Mouse (Mus musculus): ENCODE measurements at regions not wholly inside any gene's neighbourhood (a gene's known extent, or its start where the extent isn't known, plus 50 kb on each side); places are given as distances from the start of the nearest gene placed in this dataset.

DNA sequence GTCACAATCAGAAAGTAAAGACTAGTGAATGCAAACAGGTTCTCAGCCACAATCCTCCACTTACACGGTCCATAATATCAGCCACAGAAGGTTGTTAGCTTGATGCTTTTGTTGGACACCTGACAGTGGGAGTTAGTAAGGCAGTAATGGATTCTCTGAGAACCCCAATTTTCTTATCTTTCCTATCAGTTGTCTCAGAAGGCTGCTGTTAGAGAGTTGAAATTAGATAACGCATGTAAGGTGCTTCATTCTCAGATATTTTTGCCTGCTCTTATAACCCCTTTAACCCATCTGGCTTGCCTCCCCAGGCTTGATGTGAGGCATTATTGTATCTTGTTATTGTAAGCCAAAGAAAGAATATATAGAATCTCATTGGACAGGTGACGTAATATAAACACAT, 63.0 kb upstream of the Ube2e3 start:
- ATAC-seq (replicated peaks; ENCODE audit: insufficient number of reproducible peaks, low FRiP score, low TSS enrichment), result no peak

DNA sequence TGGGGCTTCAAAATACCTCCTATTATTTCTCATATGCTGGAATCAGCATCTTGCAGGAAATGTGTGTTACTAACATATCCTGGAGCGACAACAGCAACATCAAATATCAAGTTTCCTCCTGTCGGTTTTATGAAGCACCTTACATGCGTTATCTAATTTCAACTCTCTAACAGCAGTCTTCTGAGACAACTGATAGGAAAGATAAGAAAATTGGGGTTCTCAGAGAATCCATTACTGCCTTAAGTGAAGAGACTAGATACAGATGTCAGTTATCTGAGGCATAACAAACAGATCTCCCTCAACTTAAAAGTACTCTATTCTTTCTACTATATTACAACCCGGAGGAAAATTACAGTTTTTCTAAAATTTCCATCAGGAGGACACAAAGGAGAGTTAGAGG, 64.4 kb upstream of the Ube2e3 start:
- Histone ChIP-seq H3K4me2 (no peak overlapping the region), H3K27ac (ENCODE audit: low read depth, low read length) (no peak overlapping the region), H3K27me3 (ENCODE audit: control insufficient read depth, insufficient read depth, low read length) (no peaks in the 10 kb centered on the region), H3K36me3 (ENCODE audit: control insufficient read depth, insufficient read depth, low read length) (no peaks in the 10 kb centered on the region), H3K9me3 (replicated peaks; ENCODE audit: control insufficient read depth, low read length) (no peaks in the 10 kb centered on the region), H3K4me1 (ENCODE audit: control insufficient read depth, insufficient read depth, low read length) (no peaks in the 10 kb centered on the region), H3K4me3 (ENCODE audit: low read depth, low read length) (no peak overlapping the region), H3K9ac (ENCODE audit: low read depth, low read length) (no peak overlapping the region)
- ATAC-seq (replicated peaks; ENCODE audit: insufficient number of reproducible peaks, low FRiP score, low TSS enrichment), result no peak
- WGBS (ENCODE audit: insufficient replicate concordance), result 48% methylated on average over 4 of the region's 4 CpGs

More for the DNA sequence above, 63.0 kb upstream of the Ube2e3 start:
- Histone ChIP-seq H3K4me3 (ENCODE audit: low read depth, low read length) (no peak overlapping the region), H3K27ac (ENCODE audit: low read depth, low read length) (no peak overlapping the region), H3K36me3 (ENCODE audit: control insufficient read depth, insufficient read depth, low read length) (no peaks in the 10 kb centered on the region), H3K27me3 (ENCODE audit: control insufficient read depth, insufficient read depth, low read length) (no peaks in the 10 kb centered on the region), H3K4me2 (no peak overlapping the region), H3K9me3 (replicated peaks; ENCODE audit: control insufficient read depth, low read length) (no peaks in the 10 kb centered on the region), H3K4me1 (ENCODE audit: control insufficient read depth, insufficient read depth, low read length) (no peaks in the 10 kb centered on the region), H3K9ac (ENCODE audit: low read depth, low read length) (no peak overlapping the region)
- 76% methylated on average over 3 of the region's 3 CpGs for WGBS (ENCODE audit: insufficient replicate concordance)

DNA sequence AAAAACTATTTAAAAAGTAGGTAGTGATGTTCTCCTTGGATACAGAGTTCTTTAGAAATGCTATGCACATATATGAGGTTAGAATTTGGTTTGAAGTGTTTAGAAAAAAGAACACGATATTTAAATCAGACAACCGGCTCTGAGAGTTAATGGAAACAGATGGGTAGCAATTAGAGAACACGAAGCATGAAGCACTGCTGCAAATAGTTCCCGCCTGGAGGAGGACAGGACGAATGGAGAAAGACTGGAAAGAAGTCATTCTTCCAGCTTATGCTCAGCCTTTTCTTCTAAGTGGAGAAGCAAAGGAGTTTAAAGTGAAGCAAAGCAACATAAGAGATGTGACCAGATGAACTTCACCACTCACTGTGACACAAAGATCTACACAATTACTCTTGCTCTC, 72.5 kb upstream of the Ube2e3 start:
- Histone ChIP-seq H3K36me3 (ENCODE audit: control insufficient read depth, insufficient read depth, low read length) (no peaks in the 10 kb centered on the region), H3K4me3 (ENCODE audit: low read depth, low read length) (no peak overlapping the region), H3K4me1 (ENCODE audit: control insufficient read depth, insufficient read depth, low read length) (no peaks in the 10 kb centered on the region), H3K4me2 (no peak overlapping the region), H3K9me3 (replicated peaks; ENCODE audit: control insufficient read depth, low read length) (no peaks in the 10 kb centered on the region), H3K27ac (ENCODE audit: low read depth, low read length) (no peak overlapping the region), H3K27me3 (ENCODE audit: control insufficient read depth, insufficient read depth, low read length) (no peaks in the 10 kb centered on the region), H3K9ac (ENCODE audit: low read depth, low read length) (no peak overlapping the region)
- ATAC-seq (replicated peaks; ENCODE audit: insufficient number of reproducible peaks, low FRiP score, low TSS enrichment), result no peak
- 78% methylated on average over 5 of the region's 5 CpGs for whole genome bisulfite sequencing (ENCODE audit: insufficient replicate concordance)

DNA sequence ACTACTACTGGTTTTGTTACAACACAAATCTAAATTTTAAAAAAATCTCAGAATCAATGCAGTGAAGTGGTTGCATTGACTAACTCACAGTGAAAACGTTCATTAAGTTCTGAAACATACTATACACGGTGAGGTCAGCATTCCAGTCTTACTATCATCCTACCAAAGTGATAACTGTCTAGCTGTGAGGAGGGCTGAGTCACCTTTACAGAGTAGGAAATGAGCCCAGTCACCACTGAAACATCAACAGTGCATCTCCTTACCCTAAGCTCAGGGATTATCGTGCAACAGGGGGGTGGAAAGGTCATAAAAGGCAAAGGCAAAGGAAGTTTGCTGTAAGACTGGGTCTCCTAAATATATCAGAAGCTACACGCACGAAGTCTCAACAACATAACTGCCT, 73.2 kb upstream of the Ube2e3 start:
- 59% methylated on average over 5 of the region's 5 CpGs for WGBS (ENCODE audit: insufficient replicate concordance)
- Histone ChIP-seq H3K9me3 (replicated peaks; ENCODE audit: control insufficient read depth, low read length) (no peaks in the 10 kb centered on the region), H3K27ac (ENCODE audit: low read depth, low read length) (no peak overlapping the region), H3K9ac (ENCODE audit: low read depth, low read length) (no peak overlapping the region), H3K4me2 (no peak overlapping the region), H3K4me3 (ENCODE audit: low read depth, low read length) (no peak overlapping the region), H3K27me3 (ENCODE audit: control insufficient read depth, insufficient read depth, low read length) (no peaks in the 10 kb centered on the region), H3K36me3 (ENCODE audit: control insufficient read depth, insufficient read depth, low read length) (no peaks in the 10 kb centered on the region), H3K4me1 (ENCODE audit: control insufficient read depth, insufficient read depth, low read length) (no peaks in the 10 kb centered on the region)
- ATAC-seq (replicated peaks; ENCODE audit: insufficient number of reproducible peaks, low FRiP score, low TSS enrichment), result no peak

DNA sequence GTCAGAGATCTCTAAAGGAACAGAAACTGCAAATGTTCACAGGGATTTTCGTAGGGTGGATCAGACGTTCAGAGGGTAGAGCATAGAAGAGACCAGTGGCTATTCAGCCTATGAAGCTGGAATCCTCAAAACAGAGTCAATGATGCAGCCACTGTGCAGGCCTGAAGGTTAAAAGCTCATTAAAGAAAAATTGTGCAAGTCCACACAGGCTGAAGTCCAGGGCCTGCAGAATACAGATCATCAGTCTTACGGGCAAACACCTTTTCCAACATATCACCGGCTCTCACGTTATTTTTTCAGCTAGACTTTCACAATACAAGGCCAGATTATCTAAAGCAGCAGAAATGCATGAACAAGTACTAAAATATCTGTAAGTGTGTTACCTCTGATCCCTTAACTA, 78.8 kb upstream of the Ube2e3 start:
- H3K4me3 ChIP-seq (ENCODE audit: low read depth, low read length), result no peak overlapping the region
- no peak overlapping the region for H3K9ac ChIP-seq (ENCODE audit: low read depth, low read length)
- WGBS (ENCODE audit: insufficient replicate concordance), result 79% methylated on average over 5 of the region's 5 CpGs
- H3K27me3 ChIP-seq (ENCODE audit: control insufficient read depth, insufficient read depth, low read length), result no peaks in the 10 kb centered on the region
- H3K4me1 ChIP-seq (ENCODE audit: control insufficient read depth, insufficient read depth, low read length), result no peaks in the 10 kb centered on the region
- ATAC-seq (replicated peaks; ENCODE audit: insufficient number of reproducible peaks, low FRiP score, low TSS enrichment), result no peak
- H3K27ac ChIP-seq (ENCODE audit: low read depth, low read length), result no peak overlapping the region
- H3K36me3 ChIP-seq (ENCODE audit: control insufficient read depth, insufficient read depth, low read length), result no peaks in the 10 kb centered on the region
- H3K4me2 ChIP-seq, result no peak overlapping the region
- no peaks in the 10 kb centered on the region for H3K9me3 ChIP-seq (replicated peaks; ENCODE audit: control insufficient read depth, low read length)

DNA sequence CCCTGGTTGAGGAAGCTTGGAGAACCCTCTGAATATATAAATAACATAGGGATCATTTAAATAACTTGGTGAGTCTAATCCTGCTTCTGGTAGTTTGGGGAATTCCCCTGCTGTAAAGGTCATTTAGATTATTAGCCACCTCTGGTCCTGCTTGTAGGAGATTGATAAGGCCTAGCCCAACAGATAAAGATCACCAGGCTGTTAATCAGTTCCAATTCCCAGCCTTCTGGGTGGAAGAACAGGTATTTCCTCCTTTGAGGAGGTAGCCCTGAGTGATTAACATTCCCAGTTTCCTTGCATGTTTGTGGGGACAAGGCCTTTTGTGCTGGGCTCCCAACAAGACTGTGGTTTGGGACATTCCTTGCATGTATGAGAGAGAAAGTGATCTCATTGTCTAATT, 79.7 kb upstream of the Ube2e3 start:
- Histone ChIP-seq H3K4me2 (no peak overlapping the region), H3K4me3 (ENCODE audit: low read depth, low read length) (no peak overlapping the region), H3K27ac (ENCODE audit: low read depth, low read length) (no peak overlapping the region), H3K9me3 (replicated peaks; ENCODE audit: control insufficient read depth, low read length) (no peaks in the 10 kb centered on the region), H3K9ac (ENCODE audit: low read depth, low read length) (no peak overlapping the region), H3K36me3 (ENCODE audit: control insufficient read depth, insufficient read depth, low read length) (no peaks in the 10 kb centered on the region), H3K4me1 (ENCODE audit: control insufficient read depth, insufficient read depth, low read length) (no peaks in the 10 kb centered on the region), H3K27me3 (ENCODE audit: control insufficient read depth, insufficient read depth, low read length) (no peaks in the 10 kb centered on the region)
- ATAC-seq (replicated peaks; ENCODE audit: insufficient number of reproducible peaks, low FRiP score, low TSS enrichment), result no peak

DNA sequence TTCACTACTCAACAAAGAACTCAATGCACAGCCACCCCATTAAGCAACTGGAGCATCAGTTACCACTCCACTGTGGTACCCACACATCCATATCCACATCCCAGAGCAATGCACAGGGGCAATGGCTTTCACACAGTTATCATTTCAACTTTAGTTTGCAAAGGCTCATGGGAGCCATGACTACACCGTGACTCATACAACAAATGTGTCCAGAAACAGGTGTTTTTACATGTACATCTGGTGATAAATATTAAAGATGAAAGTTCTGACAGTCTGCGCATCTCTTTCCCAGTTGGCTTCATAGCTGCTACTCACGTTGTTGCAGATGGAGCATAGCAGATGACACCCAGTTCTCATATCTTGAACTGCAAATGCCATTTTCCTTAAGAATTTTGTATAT, 88.0 kb upstream of the Ube2e3 start:
- WGBS (ENCODE audit: insufficient replicate concordance), result 83% methylated on average over 3 of the region's 3 CpGs
- Histone ChIP-seq H3K4me2 (no peak overlapping the region), H3K27me3 (ENCODE audit: control insufficient read depth, insufficient read depth, low read length) (no peaks in the 10 kb centered on the region), H3K9ac (ENCODE audit: low read depth, low read length) (no peak overlapping the region), H3K4me1 (ENCODE audit: control insufficient read depth, insufficient read depth, low read length) (no peaks in the 10 kb centered on the region), H3K27ac (ENCODE audit: low read depth, low read length) (no peak overlapping the region), H3K36me3 (ENCODE audit: control insufficient read depth, insufficient read depth, low read length) (no peaks in the 10 kb centered on the region), H3K4me3 (ENCODE audit: low read depth, low read length) (no peak overlapping the region), H3K9me3 (replicated peaks; ENCODE audit: control insufficient read depth, low read length) (no peaks in the 10 kb centered on the region)
- ATAC-seq (replicated peaks; ENCODE audit: insufficient number of reproducible peaks, low FRiP score, low TSS enrichment), result no peak

DNA sequence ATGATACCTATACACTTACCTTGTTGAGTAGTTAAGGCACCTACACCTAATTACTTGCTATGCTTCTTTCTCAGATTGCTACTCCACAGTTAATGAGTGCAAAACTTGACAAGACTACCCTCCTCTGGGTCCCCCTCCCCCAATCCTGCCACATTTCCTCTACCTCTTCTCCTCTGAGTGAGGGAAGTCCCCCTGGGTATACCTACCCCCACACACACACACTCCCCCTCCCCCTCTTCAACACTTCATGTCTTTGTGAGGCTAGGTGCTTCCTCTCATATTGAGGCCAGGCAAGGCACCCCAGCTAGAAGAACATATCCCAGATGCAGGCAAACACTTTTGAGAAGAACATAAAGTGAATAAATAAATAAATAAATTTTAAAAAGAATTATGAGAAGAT, 90.3 kb upstream of the Ube2e3 start:
- Histone ChIP-seq H3K36me3 (ENCODE audit: control insufficient read depth, insufficient read depth, low read length) (no peaks in the 10 kb centered on the region), H3K27ac (ENCODE audit: low read depth, low read length) (no peak overlapping the region), H3K9ac (ENCODE audit: low read depth, low read length) (no peak overlapping the region), H3K4me1 (ENCODE audit: control insufficient read depth, insufficient read depth, low read length) (no peaks in the 10 kb centered on the region), H3K4me2 (no peak overlapping the region), H3K4me3 (ENCODE audit: low read depth, low read length) (no peak overlapping the region), H3K9me3 (replicated peaks; ENCODE audit: control insufficient read depth, low read length) (no peaks in the 10 kb centered on the region), H3K27me3 (ENCODE audit: control insufficient read depth, insufficient read depth, low read length) (no peaks in the 10 kb centered on the region)
- no peak for ATAC-seq (replicated peaks; ENCODE audit: insufficient number of reproducible peaks, low FRiP score, low TSS enrichment)

DNA sequence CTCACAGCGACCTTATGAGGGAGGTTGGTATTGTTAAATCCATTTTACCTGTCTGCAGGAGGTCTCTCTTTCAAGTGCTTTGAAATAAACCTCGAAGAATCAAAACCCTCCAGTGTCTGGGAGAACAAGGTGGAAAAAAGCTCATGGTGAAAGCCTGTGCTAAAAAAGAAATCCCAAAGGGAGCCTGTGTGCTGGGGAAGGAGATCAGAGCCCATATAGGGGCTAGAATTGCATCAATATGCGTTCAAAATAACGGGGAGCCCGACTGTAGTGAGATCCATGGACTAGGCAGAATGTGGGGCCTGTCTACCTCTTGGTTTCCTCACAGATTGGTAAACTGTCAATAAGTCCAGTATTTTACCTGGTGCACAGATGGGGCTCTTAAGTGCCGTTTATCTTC, 113.6 kb upstream of the Ube2e3 start:
- no peaks in the 10 kb centered on the region for H3K4me1 ChIP-seq (ENCODE audit: control insufficient read depth, insufficient read depth, low read length)
- no peak for ATAC-seq (replicated peaks; ENCODE audit: insufficient number of reproducible peaks, low FRiP score, low TSS enrichment)
- no peak overlapping the region for H3K4me2 ChIP-seq
- no peak overlapping the region for H3K9ac ChIP-seq (ENCODE audit: low read depth, low read length)
- H3K36me3 ChIP-seq (ENCODE audit: control insufficient read depth, insufficient read depth, low read length), result no peaks in the 10 kb centered on the region
- no peak overlapping the region for H3K27ac ChIP-seq (ENCODE audit: low read depth, low read length)
- no peaks in the 10 kb centered on the region for H3K9me3 ChIP-seq (replicated peaks; ENCODE audit: control insufficient read depth, low read length)
- no peak overlapping the region for H3K4me3 ChIP-seq (ENCODE audit: low read depth, low read length)
- WGBS (ENCODE audit: insufficient replicate concordance), result 77% methylated on average over 6 of the region's 6 CpGs
- H3K27me3 ChIP-seq (ENCODE audit: control insufficient read depth, insufficient read depth, low read length), result no peaks in the 10 kb centered on the region

Data from heart, embryonic 11.5 days (tissue).